Mouse (Mus musculus): Measurements from ENCODE around the gene Bcl2l1.

DNA sequence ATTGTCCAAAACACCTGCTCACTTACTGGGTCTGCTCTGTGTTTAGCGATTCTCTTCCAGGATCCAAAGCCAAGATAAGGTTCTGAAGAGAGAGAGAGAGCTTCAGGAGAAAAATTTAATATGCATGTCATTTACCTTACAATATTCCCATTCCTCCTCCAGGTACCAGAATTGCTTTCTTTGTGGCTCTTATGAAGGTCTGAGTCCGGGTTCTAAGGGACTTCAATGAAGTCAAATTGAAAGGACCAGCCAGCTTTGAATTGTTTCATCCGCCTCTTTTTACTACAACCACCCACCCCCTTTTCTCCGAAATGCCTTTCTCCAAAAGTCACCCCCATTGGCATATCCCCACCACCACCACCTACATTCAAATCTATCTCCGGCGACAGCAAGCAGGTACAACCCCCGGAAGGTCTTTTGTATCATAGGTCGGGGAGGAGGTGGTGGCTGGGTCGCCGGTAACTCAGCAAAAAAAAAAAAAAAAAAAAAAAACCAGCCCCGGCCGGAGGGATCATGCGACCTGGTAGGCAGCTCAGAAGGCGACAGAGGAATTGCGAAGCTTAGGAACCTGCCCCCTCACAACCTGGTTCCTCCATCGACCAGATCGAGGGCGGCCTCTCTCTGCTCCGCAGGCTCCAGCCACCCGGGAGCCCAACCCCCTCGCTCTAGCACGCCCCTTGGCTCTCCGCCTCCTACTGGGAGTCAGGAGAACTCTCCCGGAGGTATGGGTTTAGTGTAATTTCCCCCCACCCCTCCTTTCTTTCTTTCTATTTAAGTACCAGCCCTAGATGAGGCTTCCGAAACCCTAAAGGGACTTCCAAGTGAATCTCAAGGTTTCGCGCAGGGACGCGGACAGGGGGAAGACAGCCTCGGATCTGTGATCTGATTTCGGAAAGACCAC lies 1.3 kb downstream of the Bcl2l1 start:
- TF ChIP-seq TAL1 (IDR thresholded peaks at IDR 0.05; ENCODE audit: low read length) (no peak), GATA1 (IDR thresholded peaks at IDR 0.05; ENCODE audit: low read length) (no peak)

Measured in erythroblast, embryonic 14.5 days (primary cell).